Mouse (Mus musculus) heart, postnatal 0 days (tissue): ENCODE measurements around the gene Sugp1. TPM values are rescaled to one million over a fixed set of nuclear protein-coding genes. Genes with fewer than 3 reads are reported as not detected.

ENCODE experiments used
- ATAC-seq: fragments of 200-750 bp; cut with Nextera tagmentation; 2 replicates; pipeline ENCODE4 v1.8.0; 2017; ENCODE audit warnings: low read depth, moderate number of reproducible peaks, moderate library complexity; ENCODE audit not compliant: insufficient read depth
- DNase-seq: peaks from one replicate; pipeline ENCODE4 v3.0.0-alpha.2; 2016; ENCODE audit warnings: low spot score
- H3K27ac ChIP-seq: fragments of 300-500 bp; sonication (generic); 2 replicates; pipeline ENCODE4 v1.5.1; 2014; ENCODE audit warnings: low read depth, mild to moderate bottlenecking
- H3K27me3 ChIP-seq: fragments of 300-500 bp; sonication (generic); 2 replicates; pipeline ENCODE4 v1.6.1; 2014; ENCODE audit warnings: low read length, mixed read lengths; ENCODE audit not compliant: control insufficient read depth, insufficient read depth
- H3K36me3 ChIP-seq: fragments of 300-500 bp; sonication (generic); replicated peaks from 2 replicates; pipeline ENCODE4 v1.6.1; 2014; ENCODE audit warnings: low read length, mixed read lengths; ENCODE audit not compliant: control insufficient read depth, insufficient read depth
- H3K4me1 ChIP-seq: fragments of 300-500 bp; sonication (generic); 2 replicates; pipeline ENCODE4 v1.6.1; 2014; ENCODE audit warnings: antibody characterized with exemption; ENCODE audit not compliant: control insufficient read depth, insufficient read depth
- H3K4me2 ChIP-seq: fragments of 300-500 bp; sonication (generic); 2 replicates; pipeline ENCODE4 v1.6.1; 2014; ENCODE audit warnings: low read depth, mild to moderate bottlenecking, low read length, moderate library complexity
- H3K4me3 ChIP-seq: fragments of 300-500 bp; sonication (generic); 2 replicates; pipeline ENCODE4 v1.5.1; 2014; ENCODE audit warnings: low read depth, low read length
- H3K9ac ChIP-seq: fragments of 300-500 bp; sonication (generic); replicated peaks from 2 replicates; pipeline ENCODE4 v1.6.1; 2014; ENCODE audit warnings: low read depth, low read length, mixed read lengths
- H3K9me3 ChIP-seq: fragments of 300-500 bp; sonication (generic); replicated peaks from 2 replicates; pipeline ENCODE4 v1.6.1; 2016; ENCODE audit warnings: low read length; ENCODE audit not compliant: control insufficient read depth
- CTCF ChIP-seq: IDR thresholded peaks from 2 replicates; pipeline ENCODE4 v1.5.1; 2016; ENCODE audit warnings: antibody characterized with exemption, control low read depth, low read depth
- EP300 ChIP-seq: IDR thresholded peaks from 2 replicates; pipeline ENCODE4 v1.6.1; 2016; ENCODE audit warnings: antibody characterized with exemption, low read depth
- WGBS: fragments of 180-500 bp; shearing (Covaris S2); extraction: QIAGEN DNeasy Blood & Tissue Kit; methylation state at CpG from one replicate; pipeline ENCODE4 v1.1.7; 2014; 5-methylcytosine and 5-hydroxymethylcytosine counted together
- polyA plus RNA-seq: library from polyadenylated mRNA; unstranded; fragments of >200 nt; fragmentation: Nextera tagmentation; extraction: Ambion mirVana; gene quantifications from 2 replicates; pipeline ENCODE4 v1.2.1, GENCODE M21; 2015
- total RNA-seq: library from RNA; depleted of rRNA; stranded (reverse); fragments of >200 nt; gene quantifications from 2 replicates; pipeline ENCODE4 v1.2.3, GENCODE M21; 2014; ENCODE audit warnings: low replicate concordance; rRNA removed

The Sugp1 gene
- total RNA-seq (11.5 TPM in 2 replicates), polyA plus RNA-seq (22.6 and 23.0 TPM in 2 replicates)

DNA sequence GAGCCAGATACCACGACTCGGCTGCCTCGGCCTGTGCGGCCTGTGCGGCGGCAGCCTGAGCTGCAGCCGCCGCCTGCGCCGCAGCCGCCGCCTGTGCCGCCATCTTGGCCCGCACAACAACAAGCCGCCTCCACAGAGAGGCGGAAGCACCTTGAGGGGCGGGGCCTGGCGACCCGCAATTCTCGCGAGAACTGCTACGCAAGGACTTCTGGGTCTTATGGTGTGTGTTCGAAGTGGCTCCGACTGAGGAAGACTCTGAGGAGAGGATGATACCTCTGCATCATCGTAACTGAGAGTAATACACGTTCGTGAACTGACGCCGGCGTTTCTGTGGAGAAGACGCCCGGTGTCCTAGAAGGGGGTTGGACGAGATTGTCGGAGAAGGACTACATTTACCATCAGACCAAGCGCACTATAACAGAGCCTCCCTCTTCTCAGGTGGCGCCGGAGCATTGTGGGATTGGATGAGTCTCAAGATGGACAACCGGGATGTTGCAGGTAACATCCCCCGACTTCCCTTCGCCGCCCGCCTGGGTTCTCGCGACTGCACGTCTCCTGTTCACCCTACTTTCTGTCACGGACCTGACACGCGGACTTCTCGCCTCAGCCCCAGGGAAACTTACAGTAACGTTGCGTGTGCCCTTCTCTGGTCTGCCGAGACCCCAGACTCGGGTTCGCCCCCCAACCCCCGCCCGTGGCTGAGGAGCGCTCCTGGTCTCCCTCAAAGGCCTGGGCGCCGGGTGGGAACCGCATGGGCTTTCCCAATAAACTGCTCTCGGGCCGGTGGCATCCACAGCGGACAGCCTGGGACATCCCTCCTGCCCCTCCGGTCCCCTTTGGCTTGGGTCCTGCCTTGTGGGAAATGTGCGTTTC lies at the start of gene Sugp1, which contains the start of gene Mau2:
Gene Sugp1, plus strand, starts transcription at position 231 of the 873 bp plus-strand sequence.
Gene Mau2, minus strand, starts transcription at position 152 of the 873 bp plus-strand sequence.
- H3K27me3 ChIP-seq = no peaks in the 10 kb centered on the region
- peak within 1 kb of the TSS; percentile 96 for H3K9ac ChIP-seq
- ATAC-seq = peak; percentile 96
- peak within 1 kb of the TSS; percentile 69 for H3K27ac ChIP-seq
- peak within 1 kb of the TSS; percentile 92 for H3K4me3 ChIP-seq
- H3K9me3 ChIP-seq = no peaks in the 10 kb centered on the region
- H3K4me1 ChIP-seq = peaks cover 22% of the 10 kb centered on the region
- TF ChIP-seq CTCF = no peak
- TF ChIP-seq EP300 = peak; percentile 64; the same call in 1 of the 2 replicates
- WGBS = under 1% methylated on average over 65 of the region's 65 CpGs
- DNase-seq = peak; percentile 94
- peak within 1 kb of the TSS; percentile 98 for H3K4me2 ChIP-seq
- no peaks in the 10 kb centered on the region for H3K36me3 ChIP-seq

DNA sequence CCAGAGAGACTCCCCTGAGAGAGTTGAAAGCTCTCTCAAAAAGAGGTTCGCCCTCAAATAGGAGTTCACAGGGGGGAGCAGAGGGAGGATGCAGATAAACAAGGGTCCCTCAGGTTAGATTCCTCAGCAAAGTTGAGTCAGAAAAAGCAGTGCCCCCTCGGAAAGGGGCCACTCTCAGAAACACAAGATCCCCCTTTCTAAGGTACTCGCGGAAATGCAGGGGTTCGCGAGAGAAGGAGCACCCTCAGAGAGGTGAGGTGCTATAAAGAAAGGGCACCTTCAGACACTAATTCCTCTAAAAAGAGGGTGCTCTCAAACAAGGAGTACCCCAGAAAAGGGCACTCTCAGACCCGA lies 47.2 kb upstream of the Sugp1 start:
- under 1% methylated on average over 7 of the region's 7 CpGs for WGBS
- Histone ChIP-seq H3K4me1 (peaks cover 12% of the 10 kb centered on the region; the same call in 1 of the 2 replicates), H3K27ac (peak overlapping the region; percentile 86), H3K4me3 (peak overlapping the region; percentile 87), H3K9ac (peak overlapping the region; percentile 78), H3K4me2 (peak overlapping the region; percentile 77), H3K36me3 (no peaks in the 10 kb centered on the region), H3K9me3 (no peaks in the 10 kb centered on the region), H3K27me3 (no peaks in the 10 kb centered on the region)
- no peak for ATAC-seq
- TF ChIP-seq CTCF (no peak), EP300 (no peak)
- no peak for DNase-seq

DNA sequence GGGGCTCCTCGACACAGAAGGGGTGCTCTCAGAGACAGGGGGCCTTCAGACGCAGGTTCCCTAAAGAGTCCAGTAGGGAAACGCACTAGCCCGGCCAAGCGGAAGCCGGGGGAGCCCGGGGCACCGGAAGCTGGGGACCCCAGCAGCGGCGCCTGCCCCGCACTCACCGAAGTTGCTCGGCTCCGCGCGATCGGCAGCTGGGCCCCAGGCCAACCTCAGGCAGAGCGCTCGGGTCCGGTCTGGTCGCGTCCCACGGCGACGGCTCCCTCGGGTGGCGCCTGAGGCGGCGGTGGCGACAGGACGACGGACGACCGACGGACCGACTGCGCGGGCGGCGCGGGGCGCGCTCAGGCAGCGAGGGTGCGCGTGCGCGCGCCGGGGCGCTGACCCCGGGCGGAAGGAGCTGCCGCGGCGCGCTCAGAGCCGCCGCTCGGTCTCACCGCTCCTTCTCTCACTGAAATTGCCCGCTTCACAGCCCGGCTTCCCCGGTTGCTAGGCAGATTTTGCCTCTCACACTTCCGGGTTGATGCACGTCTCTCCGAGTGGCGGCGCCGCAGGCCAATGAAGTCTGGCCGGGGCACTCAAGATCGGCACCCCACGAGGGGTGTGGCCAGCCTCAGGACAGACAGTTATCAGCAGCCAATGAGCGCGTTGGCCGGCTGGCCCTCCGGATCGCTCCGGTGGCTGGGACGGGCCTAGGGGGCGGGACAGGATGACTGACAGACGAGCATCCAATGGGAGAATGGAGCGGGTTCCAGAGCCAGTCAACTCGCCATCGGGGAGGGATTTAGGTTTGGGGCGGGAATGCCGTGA lies 46.6 kb upstream of the Sugp1 start, which contains the start of gene Gatad2a:
Gene Gatad2a, minus strand, starts transcription at position 609 of the 813 bp plus-strand sequence.
- peak; percentile 60 for TF ChIP-seq EP300
- TF ChIP-seq CTCF = no peak; the same call in 1 of the 2 replicates
- under 1% methylated on average over 67 of the region's 87 CpGs for WGBS
- no peaks in the 10 kb centered on the region for H3K27me3 ChIP-seq

DNA sequence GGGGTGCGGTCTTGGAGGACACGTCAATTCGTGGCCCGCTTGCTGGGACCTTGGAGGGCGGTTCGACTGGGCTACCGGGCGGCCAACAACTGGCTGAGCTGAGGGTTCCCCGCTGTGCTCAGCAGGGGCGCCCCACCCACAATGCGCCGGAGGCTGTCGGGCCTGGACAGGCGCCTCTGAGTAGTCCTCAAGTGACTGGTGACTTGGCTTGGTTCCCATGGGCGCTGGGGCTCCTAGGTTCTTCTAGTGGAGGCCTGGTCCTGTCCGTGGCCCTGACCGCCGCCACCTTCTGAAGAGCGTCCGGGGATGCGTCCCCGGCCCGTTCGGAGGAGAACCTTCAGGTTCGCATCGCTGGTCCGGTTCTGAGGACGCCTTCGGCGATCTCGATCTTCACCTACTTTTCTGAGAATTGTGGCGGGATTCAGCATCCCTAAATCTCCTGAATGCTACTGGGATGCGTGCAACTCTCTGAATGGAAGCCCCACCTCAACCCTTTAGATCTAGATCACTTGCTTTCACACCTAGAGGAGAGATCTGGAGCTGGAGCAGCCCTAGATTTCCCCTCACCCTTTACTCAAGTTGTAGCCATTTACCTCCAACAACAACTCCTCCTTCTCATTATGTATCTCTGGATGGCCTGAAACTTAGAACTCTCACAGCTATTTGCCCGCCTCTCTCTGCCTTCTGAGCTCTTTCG lies 45.9 kb upstream of the Sugp1 start:
- Histone ChIP-seq H3K4me1 (peaks cover 12% of the 10 kb centered on the region; the same call in 1 of the 2 replicates), H3K4me2 (peak overlapping the region; percentile 68), H3K9me3 (no peaks in the 10 kb centered on the region), H3K4me3 (peak overlapping the region; percentile 53), H3K27me3 (no peaks in the 10 kb centered on the region), H3K36me3 (no peaks in the 10 kb centered on the region), H3K9ac (peak overlapping the region; percentile 86), H3K27ac (peak overlapping the region; percentile 95)
- 4% methylated on average over 35 of the region's 35 CpGs for WGBS
- TF ChIP-seq EP300 = peak; percentile 18; the same call in 1 of the 2 replicates
- peak; percentile 15 for TF ChIP-seq CTCF
- no peak for ATAC-seq
- DNase-seq = no peak

More for the DNA sequence above, 46.6 kb upstream of the Sugp1 start, which contains the start of gene Gatad2a:
- Histone ChIP-seq H3K9ac (peak within 1 kb of the TSS; percentile 86), H3K4me2 (peak within 1 kb of the TSS; percentile 77), H3K9me3 (no peaks in the 10 kb centered on the region), H3K4me3 (peak within 1 kb of the TSS; percentile 87), H3K27ac (peak within 1 kb of the TSS; percentile 95), H3K36me3 (no peaks in the 10 kb centered on the region), H3K4me1 (peaks cover 12% of the 10 kb centered on the region; the same call in 1 of the 2 replicates)
- DNase-seq = peak; percentile 98
- peak; percentile 98 for ATAC-seq
